In genomic region chr1:92833987-92834706, GRCm38 (mm10) we compare ENCODE assay signal across 9 mouse cellular contexts. TPM values are rescaled to one million over a fixed set of nuclear protein-coding genes. Genes with fewer than 3 reads are reported as not detected.
A peak's percentile ranks its signal among the peaks of the same experiment; 100 is the strongest.
DNase-seq lines count a peak whose midpoint lies in the region; ATAC-seq and TF ChIP-seq lines count a peak whose summit lies in the region.
"Had no signal": no experiment of that assay in that cellular context is flagged by ENCODE, and none has a peak within 500 bp of the region (broad histone marks: within the 10 kb centered on the region; RNA-seq: fewer than 3 reads in every experiment).

No protein-coding gene starts in this region.

- H3K27me3 ChIP-seq in G1E (ENCODE audit: insufficient read depth, low read length): peaks cover 17% of the 10 kb centered on the region; the same call in 1 of the 2 replicates
- no peaks in the 10 kb centered on the region for H3K27me3 ChIP-seq in forebrain, embryonic 14.5 days (replicated peaks; ENCODE audit: control insufficient read depth, insufficient read depth, low read length)

- peak; percentile 46 for TF ChIP-seq CTCF in G1E (IDR thresholded peaks at IDR 0.05; ENCODE audit: low read depth, low read length)

- DNase-seq in G1E (ENCODE audit: low spot score): no peak
- peak; percentile 16 for DNase-seq in c-Kit-positive CD71-positive TER-119-negative erythroid progenitor cells, embryonic 14.5 days (ENCODE audit: low read depth)
- peak; percentile 90 for DNase-seq in forebrain, embryonic 14.5 days (ENCODE audit: low spot score)
- peak; percentile 90 for DNase-seq in heart, postnatal 4 days
- DNase-seq in layer of hippocampus, adult 8-10 months (ENCODE audit: low spot score in 2 of 2): peak; percentile 75 to 88
- peak; percentile 80 for DNase-seq in lung, postnatal 14 days
- peak; percentile 86 for DNase-seq in retina, postnatal 1 day
- DNase-seq in urinary bladder, postnatal 25 days (ENCODE audit: low spot score): peak; percentile 81

- H3K4me2 ChIP-seq in forebrain, embryonic 14.5 days (ENCODE audit: low read length): peak overlapping the region; percentile 95

- H3K9me3 ChIP-seq in G1E (replicated peaks): peaks cover 9% of the 10 kb centered on the region
- H3K9me3 ChIP-seq in forebrain, embryonic 14.5 days (replicated peaks; ENCODE audit: control insufficient read depth, low read length): no peaks in the 10 kb centered on the region

- peak overlapping the region; percentile 99 for H3K9ac ChIP-seq in forebrain, embryonic 14.5 days (ENCODE audit: low read length)

- no peaks in the 10 kb centered on the region for H3K36me3 ChIP-seq in G1E (replicated peaks)
- peaks cover 35% of the 10 kb centered on the region for H3K36me3 ChIP-seq in forebrain, embryonic 14.5 days (ENCODE audit: control insufficient read depth, insufficient read depth, low read length)

- 48% methylated on average over 7 of the region's 7 CpGs for WGBS in forebrain, embryonic 14.5 days

- ATAC-seq in G1E (ENCODE audit: extremely low read depth, insufficient number of reproducible peaks, low FRiP score, poor library complexity, severe bottlenecking): no peak
- peak; percentile 37 for ATAC-seq in forebrain, embryonic 14.5 days

- 0 out of 2 replicates have a peak overlapping the region, but pooled peaks have one; percentile 16 for H3K27ac ChIP-seq in forebrain, embryonic 14.5 days (ENCODE audit: low read depth, low read length)
- H3K27ac ChIP-seq: macrophage had no signal

- no peak overlapping the region for H3K4me3 ChIP-seq in G1E (ENCODE audit: low read depth, low read length)
- H3K4me3 ChIP-seq in forebrain, embryonic 14.5 days (ENCODE audit: low read depth, low read length): peak overlapping the region; percentile 88

- no peaks in the 10 kb centered on the region; the same call in 1 of the 2 replicates for H3K4me1 ChIP-seq in G1E (ENCODE audit: insufficient read depth, low read depth, low read length)
- peaks cover 57% of the 10 kb centered on the region for H3K4me1 ChIP-seq in forebrain, embryonic 14.5 days (ENCODE audit: control insufficient read depth, insufficient read depth, low read length)

RNA-seq across cellular contexts. Expression of gene Gpc1, which starts 2.7 kb away (rescaled TPM):
- total RNA-seq in G1E (2014; fragmentation: Nextera tagmentation): not detected in 2 replicates
- total RNA-seq in G1E (2017): 0.22 and 0.41 TPM in 2 replicates
- polyA plus RNA-seq in G1E (2012): 0.02 TPM in 1 of 2 replicates, not detected in the other
- polyA plus RNA-seq in forebrain, embryonic 14.5 days (2014; fragmentation: Nextera tagmentation; extraction: Ambion mirVana): 58.4 and 66.8 TPM in 2 replicates
- total RNA-seq in heart, postnatal 4 days (2021): 100 to 1,000 TPM; 133 to 148 TPM
- 100 to 1,000 TPM; 120 to 145 (median 132) TPM for total RNA-seq in layer of hippocampus, adult 8-10 months (2022)

Comparison
In these comparisons a context has a peak if more than half of its experiments do, and no peak if none do; other contexts are left out.
1. RNA of gene Gpc1, which starts 2.7 kb away (total RNA-seq): 133 to 148 TPM in heart, postnatal 4 days and 120 to 145 TPM in layer of hippocampus, adult 8-10 months; 0.22 to 0.41 TPM in G1E; every median in the first group is over 10 times any median in the second.